Mouse (Mus musculus): ENCODE data around the gene B4galt3.

DNA sequence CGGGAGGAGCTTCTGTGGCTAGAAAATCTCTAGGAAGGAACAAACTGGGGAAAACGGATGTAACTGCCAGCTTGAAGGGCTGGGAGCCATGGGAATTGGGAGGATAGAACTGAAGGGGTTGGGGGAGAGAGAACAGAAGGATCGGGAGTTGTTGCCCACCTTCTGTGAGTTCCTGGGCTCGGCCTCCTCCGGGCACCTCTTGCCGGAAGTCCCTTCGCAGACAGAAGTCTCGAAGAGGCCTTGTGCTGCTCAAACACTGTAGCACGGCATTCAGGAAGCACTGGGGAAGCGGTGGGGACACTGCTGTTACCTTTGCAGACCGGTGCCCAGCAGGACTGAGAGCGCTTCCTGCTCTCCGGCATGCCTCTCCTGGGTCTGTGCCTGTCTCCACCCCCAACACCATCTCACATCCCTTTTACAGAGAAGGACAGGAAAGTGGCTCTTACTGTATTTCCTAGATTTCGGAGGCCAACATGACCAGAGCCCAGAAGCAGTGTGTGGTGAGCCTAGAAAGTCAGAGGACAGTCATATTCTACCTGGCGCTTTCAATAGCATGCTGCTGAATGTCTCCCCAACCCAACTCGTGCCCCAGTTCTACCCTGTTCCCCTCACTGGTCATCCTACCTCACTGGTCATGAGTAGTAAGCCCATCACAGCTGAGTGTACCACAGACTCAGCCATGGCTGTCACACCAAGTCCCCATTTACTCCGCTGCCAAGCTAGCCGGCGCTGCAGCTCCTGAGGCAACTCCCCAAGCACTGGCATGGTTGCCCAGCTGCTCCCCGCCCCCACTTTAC, 15.2 kb downstream of the B4galt3 start:
- TF ChIP-seq CTCF (IDR thresholded peaks at IDR 0.05; ENCODE audit: low read depth, low read length) (no peak), POLR2AphosphoS5 (IDR thresholded peaks at IDR 0.05; ENCODE audit: insufficient replicate concordance, low read depth, low read length) (no peak), GATA1 (IDR thresholded peaks at IDR 0.05; ENCODE audit: borderline replicate concordance, low read length) (no peak)

All from G1E (cell line).